Comparison of ENCODE assay signal across 15 mouse cellular contexts in the genomic region with DNA sequence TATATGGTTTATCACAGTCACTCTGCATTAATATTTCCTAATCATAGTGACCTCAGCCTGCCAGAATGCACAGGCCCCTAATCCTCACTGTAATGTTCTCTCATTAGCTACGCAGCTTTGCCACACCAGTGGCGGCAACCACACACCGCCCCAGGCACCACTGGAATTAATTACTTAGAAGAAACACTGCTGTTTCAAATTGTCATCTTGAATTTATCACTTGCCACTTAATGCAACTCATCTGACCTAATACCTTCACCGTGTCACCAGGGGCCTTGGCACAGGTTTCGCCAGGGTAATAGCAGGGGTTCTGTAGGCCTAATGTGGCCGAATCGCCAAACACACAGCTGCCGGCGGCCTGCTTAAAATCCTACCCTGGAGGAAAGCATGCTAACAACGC.
DNase-seq lines count a peak whose midpoint lies in the region; ATAC-seq lines count a peak whose summit lies in the region.
"Had no signal": no experiment of that assay in that cellular context is flagged by ENCODE, and none has a peak within 500 bp of the region (broad histone marks: within the 10 kb centered on the region; RNA-seq: fewer than 3 reads in every experiment).

No protein-coding gene starts in this region.

- no peak overlapping the region for H3K4me2 ChIP-seq in hindbrain, embryonic 12.5 days (replicated peaks)
- H3K4me2 ChIP-seq in limb, embryonic 13.5 days (replicated peaks), result no peak overlapping the region; the same call in 1 of the 2 replicates

- H3K4me1 ChIP-seq in hindbrain, embryonic 12.5 days, result peaks cover 13% of the 10 kb centered on the region
- peaks cover 49% of the 10 kb centered on the region for H3K4me1 ChIP-seq in limb, embryonic 13.5 days

- no peak overlapping the region for H3K9ac ChIP-seq in hindbrain, embryonic 12.5 days
- no peak overlapping the region for H3K9ac ChIP-seq in limb, embryonic 13.5 days

- no peak overlapping the region for H3K27ac ChIP-seq in hindbrain, embryonic 12.5 days
- peak overlapping the region; percentile 61; the same call in 1 of the 2 replicates for H3K27ac ChIP-seq in limb, embryonic 13.5 days

- H3K4me3 ChIP-seq in hindbrain, embryonic 12.5 days, result no peak overlapping the region
- no peak overlapping the region for H3K4me3 ChIP-seq in limb, embryonic 13.5 days

- H3K9me3 ChIP-seq in hindbrain, embryonic 12.5 days (replicated peaks), result no peaks in the 10 kb centered on the region
- no peaks in the 10 kb centered on the region for H3K9me3 ChIP-seq in limb, embryonic 13.5 days

- WGBS in hindbrain, embryonic 12.5 days, result 55% methylated on average over 10 of the region's 10 CpGs
- WGBS in limb, embryonic 13.5 days, result 18% methylated on average over 10 of the region's 10 CpGs

- ATAC-seq in hindbrain, embryonic 12.5 days (ENCODE audit: low FRiP score), result peak; percentile 64; the same call in 1 of the 2 replicates
- ATAC-seq in limb, embryonic 13.5 days (ENCODE audit: low FRiP score, low read depth), result no peak
- ATAC-seq in frontal cortex, adult (ENCODE audit: low TSS enrichment), result no peak
- ATAC-seq: intestine, postnatal 0 days had no signal

- no peaks in the 10 kb centered on the region for H3K36me3 ChIP-seq in hindbrain, embryonic 12.5 days
- H3K36me3 ChIP-seq in limb, embryonic 13.5 days, result no peaks in the 10 kb centered on the region

- peak; percentile 26 for DNase-seq in embryo, embryonic 11 days
- no peak for DNase-seq in embryo, embryonic 9.5 days (ENCODE audit: extremely low spot score)
- peak; percentile 15 for DNase-seq in Muller cell, postnatal 12 days (ENCODE audit: inconsistent ontology term)
- no peak for DNase-seq in left cerebral cortex, adult 11 months (ENCODE audit: low spot score)
- no peak for DNase-seq in heart, adult 9 months (ENCODE audit: low spot score in 2 of 2)
- DNase-seq: adrenal gland, postnatal 36 days; cerebellum, postnatal 36 days; kidney, postnatal 14 days; liver; lung, adult 2 months; thymus, postnatal 25 days had no signal

- no peaks in the 10 kb centered on the region for H3K27me3 ChIP-seq in hindbrain, embryonic 12.5 days
- no peaks in the 10 kb centered on the region for H3K27me3 ChIP-seq in limb, embryonic 13.5 days

Comparison
In these comparisons a context has a peak if more than half of its experiments do, and no peak if none do; other contexts are left out.
1. DNase-seq: peak in embryo, embryonic 11 days (single experiment) and Muller cell, postnatal 12 days (single experiment); none in embryo, embryonic 9.5 days (single experiment), left cerebral cortex, adult 11 months (single experiment) and heart, adult 9 months (0 of 2).